Mouse (Mus musculus) CH12.LX (cell line): ENCODE measurements around the gene Rhbdf2. TPM values are rescaled to one million over a fixed set of nuclear protein-coding genes. Genes with fewer than 3 reads are reported as not detected.
A peak's percentile ranks its signal among the peaks of the same experiment; 100 is the strongest.

Experiments used
- DNase-seq: peaks from one replicate; pipeline ENCODE4 v3.0.0-alpha.2; 2013; ENCODE audit errors: extremely low read depth
- H3K27ac ChIP-seq: 2 replicates; pipeline ENCODE4 v1.5.1; 2012; ENCODE audit warnings: low read depth, mild to moderate bottlenecking, control low read depth, moderate library complexity; ENCODE audit not compliant: insufficient read depth
- H3K27me3 ChIP-seq: replicated peaks from 2 replicates; pipeline ENCODE3; 2012; ENCODE audit warnings: inconsistent platforms
- H3K36me3 ChIP-seq, 2 experiments: replicated peaks in 1 of 2; 2 replicates each; pipeline versions ENCODE3 to v1.6.1; 2012; ENCODE audit warnings: inconsistent platforms in 1 of 2, low read length in 1 of 2, mild to moderate bottlenecking in 1 of 2, mixed read lengths in 1 of 2, moderate library complexity in 1 of 2; ENCODE audit not compliant: control insufficient read depth in 1 of 2, insufficient read depth in 1 of 2
- H3K4me1 ChIP-seq, 2 experiments: 2 replicates each; pipeline ENCODE4 v1.6.1; 2012; ENCODE audit warnings: inconsistent platforms in 1 of 2, moderate library complexity in 1 of 2; ENCODE audit not compliant: insufficient read depth in 2 of 2, control insufficient read depth in 1 of 2
- H3K4me2 ChIP-seq: 2 replicates; pipeline ENCODE4 v1.6.1; 2012; ENCODE audit warnings: low read depth, mild to moderate bottlenecking, control low read depth; ENCODE audit not compliant: poor library complexity, insufficient read depth, severe bottlenecking
- H3K4me3 ChIP-seq, 3 experiments: fragments of 150-350 bp in 1 of 3; sonication (generic) in 1 of 3; replicated peaks in 1 of 3; 2 replicates each; pipeline versions ENCODE3 to v1.5.1; 2011 to 2012; ENCODE audit warnings: low read depth in 2 of 3, low read length in 2 of 3, mild to moderate bottlenecking in 2 of 3, moderate library complexity in 2 of 3, control low read depth in 1 of 3, improper control_type of control experiment in 1 of 3, inconsistent platforms in 1 of 3, mixed read lengths in 1 of 3; ENCODE audit not compliant: poor library complexity in 1 of 3
- H3K79me2 ChIP-seq: replicated peaks from 2 replicates; pipeline ENCODE4 v1.6.1; 2012; ENCODE audit warnings: mild to moderate bottlenecking, moderate library complexity; ENCODE audit not compliant: control insufficient read depth, poor library complexity, insufficient read depth, severe bottlenecking; ENCODE audit errors: extremely low read depth
- H3K9ac ChIP-seq: 2 replicates; pipeline ENCODE4 v1.6.1; 2012; ENCODE audit warnings: low read depth, mild to moderate bottlenecking, control low read depth, moderate library complexity; ENCODE audit not compliant: insufficient read depth
- H3K9me3 ChIP-seq: replicated peaks from 2 replicates; pipeline ENCODE3; 2012; ENCODE audit warnings: low read length, inconsistent platforms, mixed read lengths
- CHD2 ChIP-seq: IDR thresholded peaks from 2 replicates; pipeline ENCODE4 v1.6.1; 2011; ENCODE audit warnings: low read length, improper control_type of control experiment
- ELF1 ChIP-seq: IDR thresholded peaks from 2 replicates; pipeline ENCODE4 v1.6.1; 2014; ENCODE audit warnings: low read depth, mild to moderate bottlenecking, inconsistent platforms, low read length, improper control_type of control experiment
- GABPA ChIP-seq: IDR thresholded peaks from 2 replicates; pipeline ENCODE4 v1.6.1; 2012; ENCODE audit warnings: low read depth, low read length, improper control_type of control experiment, inconsistent platforms; ENCODE audit not compliant: insufficient replicate concordance
- IRF4 ChIP-seq: IDR thresholded peaks from 2 replicates; pipeline ENCODE4 v1.6.1; 2014; ENCODE audit warnings: low read depth, mild to moderate bottlenecking, inconsistent platforms, low read length, improper control_type of control experiment
- JUN ChIP-seq: IDR thresholded peaks from 2 replicates; pipeline ENCODE4 v1.6.1; 2011; ENCODE audit warnings: low read depth, mild to moderate bottlenecking, low read length, improper control_type of control experiment, moderate library complexity; ENCODE audit not compliant: insufficient read depth
- JUND ChIP-seq: conservative IDR thresholded peaks from 2 replicates; pipeline ENCODE4 v1.6.1; 2011; ENCODE audit warnings: low read depth, low read length, improper control_type of control experiment
- MAFK ChIP-seq: IDR thresholded peaks from 2 replicates; pipeline ENCODE4 v1.6.1; 2011; ENCODE audit warnings: low read length, improper control_type of control experiment; ENCODE audit not compliant: insufficient replicate concordance
- MAZ ChIP-seq: IDR thresholded peaks from 2 replicates; pipeline ENCODE4 v1.6.1; 2012; ENCODE audit warnings: low read depth, mild to moderate bottlenecking, inconsistent platforms, low read length, improper control_type of control experiment, moderate library complexity
- MEF2A ChIP-seq: IDR thresholded peaks from 2 replicates; pipeline ENCODE4 v1.6.1; 2014; ENCODE audit warnings: low read depth, mild to moderate bottlenecking, inconsistent platforms, low read length, improper control_type of control experiment, borderline replicate concordance
- MXI1 ChIP-seq: IDR thresholded peaks from 2 replicates; pipeline ENCODE4 v1.6.1; 2011; ENCODE audit warnings: mild to moderate bottlenecking, low read depth, low read length, improper control_type of control experiment
- PAX5 ChIP-seq: IDR thresholded peaks from 2 replicates; pipeline ENCODE4 v1.6.1; 2012; ENCODE audit warnings: low read length, inconsistent platforms, mixed read lengths
- POLR2A ChIP-seq: IDR thresholded peaks from 2 replicates; pipeline ENCODE4 v1.6.1; 2011; ENCODE audit warnings: low read depth, mild to moderate bottlenecking, improper control_type of control experiment, low read length
- RAD21 ChIP-seq: IDR thresholded peaks from 2 replicates; pipeline ENCODE4 v1.6.1; 2011; ENCODE audit warnings: low read depth, mild to moderate bottlenecking, low read length, improper control_type of control experiment, moderate library complexity
- SIN3A ChIP-seq: IDR thresholded peaks from 2 replicates; pipeline ENCODE4 v1.6.1; 2012; ENCODE audit warnings: low read length, improper control_type of control experiment, inconsistent platforms
- SMC3 ChIP-seq: IDR thresholded peaks from 2 replicates; pipeline ENCODE4 v1.6.1; 2011; ENCODE audit warnings: low read depth, low read length, improper control_type of control experiment
- TBP ChIP-seq: conservative IDR thresholded peaks from 2 replicates; pipeline ENCODE4 v1.6.1; 2011; ENCODE audit warnings: low read depth, low read length, improper control_type of control experiment
- TCF12 ChIP-seq: IDR thresholded peaks from 2 replicates; pipeline ENCODE4 v1.6.1; 2014; ENCODE audit warnings: low read depth, mild to moderate bottlenecking, inconsistent platforms, low read length, improper control_type of control experiment
- USF2 ChIP-seq: conservative IDR thresholded peaks from 2 replicates; pipeline ENCODE4 v1.6.1; 2011; ENCODE audit warnings: low read depth, low read length, improper control_type of control experiment
- ZKSCAN1 ChIP-seq: IDR thresholded peaks from 2 replicates; pipeline ENCODE4 v1.6.1; 2012; ENCODE audit warnings: low read depth, inconsistent platforms, low read length, improper control_type of control experiment, borderline replicate concordance
- ZNF384 ChIP-seq: IDR thresholded peaks from 2 replicates; pipeline ENCODE4 v1.6.1; 2012; ENCODE audit warnings: low read depth, low read length, improper control_type of control experiment, inconsistent platforms
- dilution Hi-C: fragments of 300-500 bp; cut with MboI; formaldehyde crosslinking; loops from 2 replicates; pipeline ENCODE4 v1.14.3; 2020; ENCODE audit warnings: low sequenced_read_pairs; ENCODE audit not compliant: extremely low pct_unique_long_range_greater_than_20kb, extremely low pct_ligation_motif_present
- in situ Hi-C: fragments of 300-500 bp; cut with MboI; formaldehyde crosslinking; loops from 3 replicates; pipeline ENCODE4 v1.14.3; 2019; ENCODE audit warnings: low sequenced_read_pairs, low pct_ligation_motif_present, low pct_unique_long_range_greater_than_20kb, mixed read lengths
- polyA plus RNA-seq: library from polyadenylated mRNA; unstranded; fragments of >175 nt; gene quantifications from 2 replicates; pipeline ENCODE4 v1.2.1, GENCODE M21; 2012; ENCODE audit warnings: low read depth; ENCODE audit not compliant: insufficient read length
- total RNA-seq, 2 experiments: library from RNA; depleted of rRNA; stranded (reverse); fragments of 300-350 nt in 1 of 2; fragments of >200 nt in 1 of 2; gene quantifications; 2 replicates each; pipeline ENCODE4 v1.2.3; 2012 to 2014

Gene Rhbdf2
- total and polyA plus RNA-seq, 3 experiments: 3.1 to 14.7 (median 12.1) TPM

DNA sequence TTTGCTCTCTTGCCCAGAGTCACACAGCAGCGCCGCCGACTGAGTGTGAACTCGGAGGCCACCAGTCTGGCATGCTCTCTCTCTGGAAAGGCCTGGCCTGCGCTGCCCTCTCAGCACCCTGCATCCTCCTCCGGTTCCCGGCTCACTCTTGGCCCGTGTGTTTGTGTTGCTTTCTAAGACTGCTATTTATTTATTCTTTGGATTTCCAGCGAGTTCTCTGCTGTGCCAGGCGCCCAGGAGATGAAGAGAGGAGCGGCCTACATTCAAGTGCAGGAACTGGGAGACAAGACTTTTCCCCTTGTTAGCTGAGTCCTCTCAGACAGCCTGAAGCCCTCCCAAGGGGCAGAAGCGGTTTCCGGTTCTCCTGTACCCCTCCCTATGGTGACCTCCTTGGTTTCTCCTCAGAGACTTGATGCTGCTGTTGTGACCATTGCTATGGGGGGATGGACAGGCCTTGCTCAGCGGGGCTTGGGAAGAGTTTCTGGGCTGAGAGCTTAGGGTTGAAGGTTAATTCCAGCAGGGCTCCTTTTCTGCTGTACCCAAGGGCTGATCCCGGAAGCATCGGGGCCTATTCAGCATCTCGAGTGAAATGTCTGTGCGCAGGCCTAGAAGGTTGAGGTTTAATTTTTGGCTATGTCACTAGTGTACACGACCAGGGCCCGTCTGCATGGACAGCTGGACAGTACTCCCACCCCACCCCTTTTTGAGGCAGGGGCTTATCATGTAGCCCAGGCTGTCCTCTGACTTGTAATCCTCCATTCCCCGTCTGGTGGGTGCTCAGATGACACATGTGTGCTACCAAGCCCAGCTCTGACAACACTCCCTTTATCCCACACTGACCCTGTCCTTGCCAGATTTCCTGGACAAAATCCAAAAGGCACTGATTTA lies 17.6 kb upstream of the Rhbdf2 start:
- in situ Hi-C loops: loop anchor here (5.0 to 10.0 kb wide), 2 partner anchors 163 to 410 kb away; no protein-coding TSS in a partner anchor
- Histone ChIP-seq H3K27me3 (peaks cover 53% of the 10 kb centered on the region), H3K4me3 (no peak overlapping the region), H3K27ac (no peak overlapping the region), H3K36me3 (no peaks in the 10 kb centered on the region), H3K4me2 (no peak overlapping the region), H3K9me3 (peaks cover 3% of the 10 kb centered on the region), H3K4me1 (peaks cover 3 to 38% of the 10 kb centered on the region in 2 experiments; a peak in 3 of 4 replicates), H3K79me2 (no peaks in the 10 kb centered on the region), H3K9ac (no peak overlapping the region)
- DNase-seq: no peak
- TF ChIP-seq MAZ (no peak), PAX5 (no peak), CHD2 (no peak), TCF12 (no peak), MEF2A (no peak), SMC3 (no peak), POLR2A (no peak), JUN (no peak), ZNF384 (no peak), GABPA (no peak), MAFK (no peak), USF2 (no peak), TBP (no peak), SIN3A (no peak), MXI1 (no peak), ELF1 (no peak), RAD21 (no peak), IRF4 (no peak), ZKSCAN1 (no peak)
- dilution Hi-C loops: no loop called here

DNA sequence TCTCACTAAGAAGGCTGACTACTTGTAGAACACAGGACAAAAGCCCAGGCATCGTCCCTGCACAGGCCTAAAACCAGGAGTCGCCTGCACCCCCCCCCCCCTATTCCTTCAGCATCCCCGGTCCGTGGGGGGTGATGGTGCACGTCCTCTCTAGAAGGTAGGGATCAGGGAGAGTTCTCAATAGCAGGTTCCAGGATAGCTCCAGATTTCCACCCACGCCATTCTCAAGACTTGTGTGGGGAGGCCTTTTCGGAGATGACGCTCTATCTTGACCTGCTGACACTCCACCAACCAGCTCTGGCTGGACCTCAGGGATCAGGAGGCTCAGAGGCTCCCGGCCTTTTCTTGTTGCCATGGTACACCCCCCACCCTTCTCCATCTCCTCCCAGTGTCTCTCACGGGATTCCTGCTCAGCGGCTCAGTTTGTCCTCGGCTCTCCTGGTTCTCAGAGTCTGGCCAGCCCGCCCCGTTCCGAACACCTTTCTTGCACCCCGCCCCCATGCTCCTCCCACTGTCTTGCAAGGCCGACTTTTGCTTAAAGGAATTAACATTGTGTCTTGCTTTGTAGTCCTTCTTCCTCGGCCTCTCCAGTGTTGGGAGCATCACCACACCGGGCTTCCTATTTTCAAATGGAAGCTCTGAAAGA lies 16.9 kb upstream of the Rhbdf2 start:
- Histone ChIP-seq H3K4me1 (peaks cover 3 to 38% of the 10 kb centered on the region in 2 experiments; a peak in 3 of 4 replicates), H3K9ac (no peak overlapping the region), H3K4me3 (no peak overlapping the region), H3K9me3 (peaks cover 9% of the 10 kb centered on the region), H3K4me2 (peak overlapping the region; percentile 33; the same call in 1 of the 2 replicates), H3K27me3 (peaks cover 45% of the 10 kb centered on the region), H3K27ac (no peak overlapping the region), H3K79me2 (no peaks in the 10 kb centered on the region), H3K36me3 (no peaks in the 10 kb centered on the region)
- 0 out of 2 replicates have a peak, but pooled peaks have one; percentile 8 for TF ChIP-seq MXI1
- TF ChIP-seq TCF12: 0 out of 2 replicates have a peak, but pooled peaks have one; percentile 5
- no peak for TF ChIP-seq JUND
- DNase-seq: no peak
- in situ Hi-C loops (loop anchor here (5.0 to 10.0 kb wide), 2 partner anchors 164 to 411 kb away; no protein-coding TSS in a partner anchor), dilution Hi-C loops (no loop called here)
